Mouse (Mus musculus): ENCODE data around the gene Icam2.
A peak's percentile ranks its signal among the peaks of the same experiment; 100 is the strongest.
"Not testable (repeated sequence)": the region's sequence is repeated elsewhere in the genome, so short reads cannot be mapped to it uniquely, and the experiment has no call there.

Icam2 gene

GRCm38 (mm10) chr11:106339323-106339722 lies 48.6 kb downstream of the Icam2 start:
- DNase-seq = not testable (repeated sequence)

- DNase-seq = no peak
These were observed 49.0 kb downstream of the Icam2 start for GRCm38 (mm10) chr11:106338870-106339269.

GRCm38 (mm10) chr11:106338029-106338428 lies 49.8 kb downstream of the Icam2 start:
- no peak for DNase-seq

GRCm38 (mm10) chr11:106334066-106334465 lies 53.8 kb downstream of the Icam2 start:
- no peak for DNase-seq

GRCm38 (mm10) chr11:106332458-106332857 lies 55.4 kb downstream of the Icam2 start:
- DNase-seq = no peak

GRCm38 (mm10) chr11:106329682-106330081 lies 58.2 kb downstream of the Icam2 start:
- peak; percentile 61 for DNase-seq

GRCm38 (mm10) chr11:106329128-106329527 lies 58.7 kb downstream of the Icam2 start:
- no peak for DNase-seq

- no peak for DNase-seq
These were observed 59.4 kb downstream of the Icam2 start for GRCm38 (mm10) chr11:106328521-106328920.
